Mouse (Mus musculus): Measurements from ENCODE around the gene Ramp1. TPM values are rescaled to one million over a fixed set of nuclear protein-coding genes. Genes with fewer than 3 reads are reported as not detected.
A peak's percentile ranks its signal among the peaks of the same experiment; 100 is the strongest.

Gene Ramp1
- polyA plus RNA-seq, 1 experiment from 2014 or later: 5.2 TPM

DNA sequence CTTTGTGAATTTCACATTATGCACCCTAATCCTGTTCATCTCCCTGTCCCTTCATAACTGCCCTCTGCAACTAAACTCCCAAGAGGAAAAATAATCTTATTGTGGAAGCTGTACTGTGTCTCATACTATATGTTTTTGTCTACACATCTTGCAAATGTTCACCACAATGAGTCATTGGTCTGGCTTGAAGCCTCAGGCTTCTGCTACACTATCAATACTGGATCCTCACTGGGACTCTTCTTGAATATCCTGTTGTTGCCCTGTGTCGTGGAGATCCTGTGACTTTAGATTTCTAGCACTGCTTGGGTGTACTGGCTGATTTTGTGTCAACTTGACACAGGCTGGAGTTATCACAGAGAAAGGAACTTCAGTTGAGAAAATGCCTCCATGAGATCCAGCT lies 60.2 kb downstream of the Ramp1 start:
- Histone ChIP-seq H3K4me2 (ENCODE audit: low read depth, low read length) (no peak overlapping the region), H3K36me3 (ENCODE audit: control insufficient read depth, insufficient read depth) (no peaks in the 10 kb centered on the region), H3K4me1 (ENCODE audit: control insufficient read depth, low read depth, low read length) (peaks cover 10% of the 10 kb centered on the region), H3K9ac (ENCODE audit: low read depth, low read length) (no peak overlapping the region), H3K27me3 (ENCODE audit: control insufficient read depth, insufficient read depth, low read depth, low read length) (no peaks in the 10 kb centered on the region), H3K4me3 (ENCODE audit: low read depth, low read length) (no peak overlapping the region), H3K27ac (ENCODE audit: low read length) (no peak overlapping the region), H3K9me3 (replicated peaks; ENCODE audit: control insufficient read depth, low read length) (no peaks in the 10 kb centered on the region)
- 31% methylated on average over 1 of the region's 1 CpGs for WGBS (ENCODE audit: insufficient replicate concordance)
- ATAC-seq (ENCODE audit: low read depth): no peak

- Histone ChIP-seq H3K9me3 (replicated peaks; ENCODE audit: control insufficient read depth, low read length) (no peaks in the 10 kb centered on the region), H3K36me3 (ENCODE audit: control insufficient read depth, insufficient read depth) (no peaks in the 10 kb centered on the region), H3K27me3 (ENCODE audit: control insufficient read depth, insufficient read depth, low read depth, low read length) (no peaks in the 10 kb centered on the region), H3K9ac (ENCODE audit: low read depth, low read length) (0 out of 2 replicates have a peak overlapping the region, but pooled peaks have one; percentile 3), H3K27ac (ENCODE audit: low read length) (peak overlapping the region; percentile 24; the same call in 1 of the 2 replicates), H3K4me1 (ENCODE audit: control insufficient read depth, low read depth, low read length) (peaks cover 10% of the 10 kb centered on the region), H3K4me3 (ENCODE audit: low read depth, low read length) (no peak overlapping the region), H3K4me2 (ENCODE audit: low read depth, low read length) (no peak overlapping the region)
- ATAC-seq (ENCODE audit: low read depth): peak; percentile 60
- WGBS (ENCODE audit: insufficient replicate concordance): 78% methylated on average over 1 of the region's 1 CpGs
Measured at GRCm38 (mm10) chr1:91240685-91241084, 61.1 kb downstream of the Ramp1 start.

DNA sequence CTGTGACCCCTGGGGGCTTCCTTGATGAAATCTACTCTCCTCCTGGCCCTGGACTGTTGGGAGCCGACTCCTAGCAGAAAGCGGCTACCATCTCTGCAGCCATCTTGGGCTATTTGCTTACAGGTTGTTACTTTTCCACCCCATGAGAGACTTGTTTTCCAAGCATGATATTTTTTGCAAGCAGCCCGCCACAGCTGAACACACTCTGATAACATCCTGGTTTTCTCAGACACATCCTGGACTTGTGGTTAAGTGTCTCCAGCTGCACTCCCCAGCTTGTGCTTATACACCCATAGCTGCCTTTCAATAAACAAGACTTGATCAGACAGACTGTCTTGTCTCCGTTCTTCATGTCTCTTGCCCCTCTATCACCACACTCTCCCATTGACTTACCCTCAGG lies 61.6 kb downstream of the Ramp1 start:
- Histone ChIP-seq H3K4me1 (ENCODE audit: control insufficient read depth, low read depth, low read length) (peaks cover 10% of the 10 kb centered on the region), H3K36me3 (ENCODE audit: control insufficient read depth, insufficient read depth) (no peaks in the 10 kb centered on the region), H3K27ac (ENCODE audit: low read length) (peak overlapping the region; percentile 24; the same call in 1 of the 2 replicates), H3K27me3 (ENCODE audit: control insufficient read depth, insufficient read depth, low read depth, low read length) (no peaks in the 10 kb centered on the region), H3K4me2 (ENCODE audit: low read depth, low read length) (no peak overlapping the region), H3K9ac (ENCODE audit: low read depth, low read length) (peak overlapping the region; percentile 3; the same call in 1 of the 2 replicates), H3K4me3 (ENCODE audit: low read depth, low read length) (no peak overlapping the region), H3K9me3 (replicated peaks; ENCODE audit: control insufficient read depth, low read length) (no peaks in the 10 kb centered on the region)
- 39% methylated on average over 4 of the region's 4 CpGs for WGBS (ENCODE audit: insufficient replicate concordance)
- ATAC-seq (ENCODE audit: low read depth): no peak

DNA sequence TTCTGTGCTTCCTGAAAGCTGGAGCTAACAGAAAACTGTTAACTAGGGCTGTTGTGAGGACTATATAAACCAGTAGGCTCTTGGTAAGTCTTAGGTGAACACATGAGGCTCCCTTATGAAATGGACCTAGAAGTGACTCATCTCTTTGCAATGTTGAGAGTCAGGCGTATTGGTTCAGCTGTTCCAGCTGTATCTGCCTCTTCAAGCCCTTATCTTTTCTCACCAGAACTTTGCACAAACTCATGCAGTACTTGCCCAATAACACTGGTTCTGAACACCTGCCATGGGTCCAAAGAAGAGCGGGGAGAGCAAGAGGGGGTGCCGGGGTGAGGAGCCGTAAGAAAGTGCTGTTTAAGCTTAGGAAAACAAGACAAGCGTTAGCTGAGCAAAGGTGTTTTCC lies 68.6 kb downstream of the Ramp1 start:
- peak overlapping the region; percentile 98 for H3K27ac ChIP-seq (ENCODE audit: low read length)

GRCm38 (mm10) chr1:91248970-91249369 lies 69.3 kb downstream of the Ramp1 start:
- H3K4me3 ChIP-seq (ENCODE audit: low read depth, low read length): peak overlapping the region; percentile 37
- no peak for ATAC-seq (ENCODE audit: low read depth)
- H3K4me1 ChIP-seq (ENCODE audit: control insufficient read depth, low read depth, low read length): peaks cover 50% of the 10 kb centered on the region
- H3K36me3 ChIP-seq (ENCODE audit: control insufficient read depth, insufficient read depth): no peaks in the 10 kb centered on the region
- H3K4me2 ChIP-seq (ENCODE audit: low read depth, low read length): peak overlapping the region; percentile 97
- WGBS (ENCODE audit: insufficient replicate concordance): 34% methylated on average over 4 of the region's 4 CpGs
- no peaks in the 10 kb centered on the region for H3K9me3 ChIP-seq (replicated peaks; ENCODE audit: control insufficient read depth, low read length)
- H3K27me3 ChIP-seq (ENCODE audit: control insufficient read depth, insufficient read depth, low read depth, low read length): no peaks in the 10 kb centered on the region
- H3K27ac ChIP-seq (ENCODE audit: low read length): peak overlapping the region; percentile 98
- peak overlapping the region; percentile 36; the same call in 1 of the 2 replicates for H3K9ac ChIP-seq (ENCODE audit: low read depth, low read length)

More for the DNA sequence above, 68.6 kb downstream of the Ramp1 start:
- 45% methylated on average over 5 of the region's 5 CpGs for WGBS (ENCODE audit: insufficient replicate concordance)
- Histone ChIP-seq H3K36me3 (ENCODE audit: control insufficient read depth, insufficient read depth) (no peaks in the 10 kb centered on the region), H3K27me3 (ENCODE audit: control insufficient read depth, insufficient read depth, low read depth, low read length) (no peaks in the 10 kb centered on the region), H3K4me2 (ENCODE audit: low read depth, low read length) (peak overlapping the region; percentile 97), H3K4me3 (ENCODE audit: low read depth, low read length) (peak overlapping the region; percentile 37; the same call in 1 of the 2 replicates), H3K4me1 (ENCODE audit: control insufficient read depth, low read depth, low read length) (peaks cover 44% of the 10 kb centered on the region), H3K9ac (ENCODE audit: low read depth, low read length) (peak overlapping the region; percentile 52), H3K9me3 (replicated peaks; ENCODE audit: control insufficient read depth, low read length) (no peaks in the 10 kb centered on the region)
- ATAC-seq (ENCODE audit: low read depth): peak; percentile 54

DNA sequence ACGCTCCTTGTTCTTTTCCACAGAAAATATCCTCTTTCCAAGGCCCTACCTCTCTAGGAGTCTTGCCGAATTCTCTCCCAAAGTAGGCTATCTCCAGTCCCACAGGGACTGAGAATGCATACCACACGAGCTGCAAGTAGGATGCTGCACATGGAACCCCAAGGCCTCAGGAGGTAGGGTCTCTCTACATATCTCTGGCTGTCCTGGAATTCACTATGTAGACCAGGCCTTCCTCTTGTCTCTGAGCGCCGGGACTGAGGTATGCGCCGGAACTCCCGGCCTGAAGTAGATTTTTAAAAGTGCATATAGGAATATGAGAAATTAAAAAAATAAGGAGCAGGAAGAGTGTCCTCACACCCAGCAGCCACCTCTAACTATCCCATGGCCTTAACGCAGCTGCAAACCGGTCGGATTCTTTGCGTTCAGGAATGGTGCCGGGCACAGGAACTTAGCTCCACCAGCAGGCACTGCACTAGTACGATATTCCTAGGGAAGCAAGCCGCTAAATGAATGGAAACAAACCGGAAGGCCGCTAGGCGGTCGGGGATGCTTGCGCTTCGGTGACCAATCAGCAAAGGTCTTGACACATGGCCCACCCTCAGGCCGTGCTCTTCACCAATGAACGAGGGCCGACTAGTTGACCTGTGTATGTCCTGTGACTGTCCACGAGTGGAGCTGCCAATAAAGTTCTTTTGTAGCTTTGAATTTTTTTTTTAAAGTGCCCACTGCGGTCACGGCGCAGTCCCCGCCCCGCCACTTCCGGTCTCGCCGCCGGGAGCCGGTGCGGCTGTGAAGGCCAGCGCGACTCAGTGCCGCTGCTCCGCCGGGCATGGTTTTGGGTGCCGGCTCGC lies 70.2 kb downstream of the Ramp1 start, which contains the start of gene Ube2f:
Ube2f (plus strand) TSS at position 741 of the 851 bp plus-strand sequence.
- Histone ChIP-seq H3K36me3 (ENCODE audit: control insufficient read depth, insufficient read depth) (peaks cover 5% of the 10 kb centered on the region; the same call in 1 of the 2 replicates), H3K9ac (ENCODE audit: low read depth, low read length) (peak within 1 kb of the TSS; percentile 96), H3K4me1 (ENCODE audit: control insufficient read depth, low read depth, low read length) (peaks cover 50% of the 10 kb centered on the region), H3K9me3 (replicated peaks; ENCODE audit: control insufficient read depth, low read length) (no peaks in the 10 kb centered on the region), H3K4me2 (ENCODE audit: low read depth, low read length) (peak within 1 kb of the TSS; percentile 97), H3K27ac (ENCODE audit: low read length) (peak within 1 kb of the TSS; percentile 98), H3K4me3 (ENCODE audit: low read depth, low read length) (peak within 1 kb of the TSS; percentile 98), H3K27me3 (ENCODE audit: control insufficient read depth, insufficient read depth, low read depth, low read length) (no peaks in the 10 kb centered on the region)
- ATAC-seq (ENCODE audit: low read depth): peak; percentile 94
- under 1% methylated on average over 43 of the region's 43 CpGs for WGBS (ENCODE audit: insufficient replicate concordance)

GRCm38 (mm10) chr1:91250415-91251147 lies 71.0 kb downstream of the Ramp1 start:
- ATAC-seq (ENCODE audit: low read depth): peak; percentile 25
- WGBS (ENCODE audit: insufficient replicate concordance): under 1% methylated on average over 64 of the region's 70 CpGs
- H3K4me1 ChIP-seq (ENCODE audit: control insufficient read depth, low read depth, low read length): peaks cover 50% of the 10 kb centered on the region

GRCm38 (mm10) chr1:91251148-91251650 lies 71.6 kb downstream of the Ramp1 start:
- H3K27ac ChIP-seq (ENCODE audit: low read length): peak overlapping the region; percentile 92
- peaks cover 50% of the 10 kb centered on the region for H3K4me1 ChIP-seq (ENCODE audit: control insufficient read depth, low read depth, low read length)
- WGBS (ENCODE audit: insufficient replicate concordance): 12% methylated on average over 5 of the region's 5 CpGs
- peaks cover 5% of the 10 kb centered on the region; the same call in 1 of the 2 replicates for H3K36me3 ChIP-seq (ENCODE audit: control insufficient read depth, insufficient read depth)
- peak overlapping the region; percentile 98 for H3K4me3 ChIP-seq (ENCODE audit: low read depth, low read length)
- ATAC-seq (ENCODE audit: low read depth): peak; percentile 3; the same call in 1 of the 2 replicates
- H3K27me3 ChIP-seq (ENCODE audit: control insufficient read depth, insufficient read depth, low read depth, low read length): no peaks in the 10 kb centered on the region
- no peaks in the 10 kb centered on the region for H3K9me3 ChIP-seq (replicated peaks; ENCODE audit: control insufficient read depth, low read length)
- H3K4me2 ChIP-seq (ENCODE audit: low read depth, low read length): peak overlapping the region; percentile 73
- H3K9ac ChIP-seq (ENCODE audit: low read depth, low read length): peak overlapping the region; percentile 96

More at GRCm38 (mm10) chr1:91250415-91251147, 71.0 kb downstream of the Ramp1 start:
- peak overlapping the region; percentile 96 for H3K9ac ChIP-seq (ENCODE audit: low read depth, low read length)
- peak overlapping the region; percentile 73 for H3K4me2 ChIP-seq (ENCODE audit: low read depth, low read length)
- peaks cover 5% of the 10 kb centered on the region; the same call in 1 of the 2 replicates for H3K36me3 ChIP-seq (ENCODE audit: control insufficient read depth, insufficient read depth)
- H3K27me3 ChIP-seq (ENCODE audit: control insufficient read depth, insufficient read depth, low read depth, low read length): no peaks in the 10 kb centered on the region
- peak overlapping the region; percentile 98 for H3K4me3 ChIP-seq (ENCODE audit: low read depth, low read length)
- peak overlapping the region; percentile 92 for H3K27ac ChIP-seq (ENCODE audit: low read length)
- no peaks in the 10 kb centered on the region for H3K9me3 ChIP-seq (replicated peaks; ENCODE audit: control insufficient read depth, low read length)
